Mouse (Mus musculus) adipocyte (in vitro differentiated cells): ENCODE data around the gene Prg4.
A peak's percentile ranks its signal among the peaks of the same experiment; 100 is the strongest.

Experiments
- DNase-seq: peaks from one replicate; pipeline ENCODE4 v3.0.0-alpha.2; 2016; ENCODE audit warnings: low spot score

Gene Prg4

DNA sequence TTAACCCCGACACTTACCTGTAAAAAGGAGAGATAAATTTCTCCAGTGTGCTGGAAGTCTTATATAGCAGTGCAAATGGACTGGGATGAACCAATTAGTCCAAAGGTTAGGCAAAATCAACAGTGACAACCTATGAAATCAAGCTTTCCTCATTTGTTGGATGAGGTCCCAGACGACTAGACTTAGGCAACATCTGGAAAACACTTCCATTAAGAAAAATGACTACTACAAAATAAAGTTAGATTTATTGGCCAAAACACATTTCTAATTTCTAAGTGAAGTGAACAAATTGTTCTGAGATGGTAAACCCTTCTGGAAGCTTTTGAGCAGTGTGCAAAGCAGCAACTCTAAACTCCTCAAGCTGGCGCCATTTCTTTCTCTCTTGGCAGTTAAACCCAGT is at the start of gene Prg4:
Gene Prg4, minus strand, starts transcription at position 34 of the 400 bp plus-strand sequence.
- peak; percentile 97 for DNase-seq

- DNase-seq: no peak
These were observed 47.1 kb upstream of the Prg4 start for GRCm38 (mm10) chr1:150513041-150513440.

DNA sequence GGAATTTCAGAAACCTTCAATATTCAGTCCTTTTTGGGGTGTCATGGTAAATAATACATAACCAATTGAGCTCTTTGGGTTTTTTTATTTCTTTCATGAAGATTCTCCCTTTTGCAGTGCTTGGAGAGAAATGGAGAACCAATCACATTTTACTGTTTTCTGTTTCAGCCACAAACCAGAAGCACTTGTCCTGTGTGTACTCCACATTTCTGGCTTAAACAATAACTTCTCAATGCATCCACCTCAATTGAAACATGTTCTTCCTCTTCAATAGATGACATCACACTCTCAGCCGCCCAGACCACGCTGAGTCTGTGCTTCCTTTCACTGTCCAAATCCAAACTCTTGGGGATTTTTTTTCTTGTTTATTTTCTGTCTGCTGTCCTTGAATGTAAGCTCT is 39.8 kb upstream of the Prg4 start:
- no peak for DNase-seq

- no peak for DNase-seq
These were observed 37.4 kb upstream of the Prg4 start for GRCm38 (mm10) chr1:150503321-150503720.

DNA sequence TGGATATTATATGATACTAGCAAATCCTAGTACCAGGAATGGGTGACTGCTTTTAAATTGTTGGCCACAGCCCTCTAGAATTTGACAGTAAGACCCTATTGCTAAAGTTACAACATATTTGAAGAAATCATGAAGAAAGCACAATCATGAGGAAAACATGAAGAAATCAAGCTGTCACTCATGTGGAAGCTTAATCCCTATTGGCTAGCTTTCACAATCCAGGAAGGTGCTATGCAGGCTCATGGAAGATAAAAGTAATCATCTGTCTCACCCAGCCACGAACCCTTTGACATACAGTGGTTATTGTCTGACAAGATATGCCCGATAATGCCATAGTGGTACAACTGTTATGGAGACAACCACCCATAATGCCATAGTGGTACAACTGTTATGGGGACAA is 32.2 kb upstream of the Prg4 start:
- peak; percentile 12 for DNase-seq

DNA sequence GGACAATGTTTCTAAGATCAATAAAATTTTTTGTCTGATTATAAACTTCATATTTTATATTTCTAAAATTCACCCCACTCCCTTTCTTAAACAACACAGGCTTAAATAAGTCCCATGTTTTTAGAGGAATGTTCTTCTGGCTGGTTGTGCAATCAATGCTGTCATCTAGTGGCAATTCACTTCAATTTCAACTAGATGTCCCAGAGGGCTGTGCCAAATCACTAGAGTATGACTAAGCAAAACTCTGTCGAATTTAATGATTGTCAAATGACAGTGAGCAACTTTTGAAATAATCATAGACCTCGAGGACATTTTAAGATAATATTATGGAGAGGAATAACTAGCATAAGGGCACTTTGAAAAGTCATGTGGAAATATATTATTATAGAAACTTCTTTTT is 31.7 kb upstream of the Prg4 start:
- peak; percentile 89 for DNase-seq

DNA sequence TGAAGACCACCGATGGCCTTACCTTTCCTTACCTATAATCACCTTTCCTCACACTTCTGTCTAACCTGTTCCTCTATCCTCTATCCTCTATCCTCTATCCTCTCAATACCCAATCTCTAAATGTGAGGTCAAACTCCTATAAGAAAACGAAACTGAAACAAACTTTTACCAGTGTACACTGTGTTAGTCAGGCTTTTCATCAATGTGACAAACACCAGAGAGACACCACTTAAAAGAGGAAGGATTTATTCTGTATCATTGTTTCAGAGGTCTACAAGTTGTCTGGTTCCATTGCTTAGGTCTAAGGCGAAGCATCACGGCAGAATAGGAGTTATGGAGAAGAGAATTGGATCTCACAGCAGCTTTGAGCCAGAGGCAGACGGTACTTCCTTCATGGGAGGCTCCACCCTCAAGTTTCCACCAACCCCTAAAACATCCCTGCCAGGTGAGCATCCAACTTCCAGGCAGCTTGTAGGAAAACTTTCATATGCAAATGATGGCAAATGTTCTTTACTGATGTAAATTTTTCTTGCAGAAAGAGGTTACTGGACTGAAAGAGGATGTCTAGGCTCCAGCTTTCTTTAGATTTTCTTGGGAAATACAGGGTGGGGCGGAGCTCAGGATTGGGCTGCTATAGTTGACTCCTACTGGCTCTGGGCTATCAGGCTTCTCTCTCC is 30.8 kb upstream of the Prg4 start:
- DNase-seq: no peak

- no peak for DNase-seq
These were observed 23.2 kb upstream of the Prg4 start for GRCm38 (mm10) chr1:150489148-150489547.

DNA sequence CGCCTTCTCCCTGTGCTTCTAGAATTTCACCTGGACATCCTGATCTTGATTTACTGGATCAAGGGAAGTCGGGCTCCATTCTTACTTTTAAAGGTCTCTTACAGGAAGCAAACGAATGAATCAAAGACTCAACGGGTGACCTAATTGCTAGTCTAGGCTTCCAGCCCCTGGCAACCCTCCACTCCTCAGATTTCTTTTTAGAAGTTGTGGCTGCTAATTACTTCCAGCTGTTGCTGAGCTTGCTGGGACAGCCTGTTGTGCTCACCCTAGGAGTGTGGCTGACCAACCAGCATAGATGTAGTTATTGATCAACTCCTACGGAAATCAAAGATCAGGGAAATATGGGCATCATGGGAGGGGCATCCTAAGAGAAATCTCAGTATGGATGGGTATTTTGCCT is 14.7 kb upstream of the Prg4 start:
- peak; percentile 42 for DNase-seq

DNA sequence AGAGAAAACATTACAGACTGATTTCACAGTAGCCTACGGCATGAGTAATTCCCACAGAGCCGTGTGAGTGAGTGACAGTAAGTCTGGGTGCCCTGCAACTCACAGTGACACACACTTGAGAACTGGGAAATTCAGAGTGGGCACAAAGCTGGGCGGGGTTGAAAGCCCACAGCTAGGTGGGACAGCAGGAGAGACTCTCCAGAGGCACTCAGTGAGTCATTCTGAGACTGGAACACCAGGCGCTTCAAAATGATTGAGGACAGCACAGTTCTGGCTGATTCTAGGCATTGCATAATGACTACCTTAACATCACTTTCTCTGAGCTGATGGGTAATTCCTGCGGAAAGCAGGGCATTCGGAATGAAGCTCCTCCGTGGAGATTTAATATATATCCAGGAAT is 6.6 kb upstream of the Prg4 start:
- DNase-seq: peak; percentile 21

DNA sequence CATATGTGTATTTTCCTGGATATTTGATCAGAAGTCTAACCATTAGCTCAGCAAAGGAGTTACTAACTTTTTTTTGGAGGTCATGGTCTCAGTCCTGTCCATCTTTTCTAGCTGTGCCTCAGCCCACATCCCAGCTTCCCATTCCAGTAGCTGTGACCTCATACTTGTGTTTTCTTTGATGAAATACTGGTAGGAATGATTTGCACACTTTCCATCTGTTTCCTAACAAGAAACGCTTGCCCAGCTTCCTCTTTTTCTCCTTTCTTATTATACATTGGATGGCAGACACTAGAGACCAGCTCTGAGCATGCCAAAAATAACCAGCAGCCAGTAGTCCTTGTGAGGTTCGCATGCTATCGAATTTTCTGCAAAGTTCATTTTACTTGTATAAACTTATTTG is 4.0 kb upstream of the Prg4 start:
- DNase-seq: no peak

GRCm38 (mm10) chr1:150465364-150465763 is 601 bp downstream of the Prg4 start:
- DNase-seq: no peak

- no peak for DNase-seq
These were observed 2.3 kb downstream of the Prg4 start for GRCm38 (mm10) chr1:150463691-150464090.

- no peak for DNase-seq
These were observed 2.9 kb downstream of the Prg4 start for GRCm38 (mm10) chr1:150463068-150463467.

- no peak for DNase-seq
These were observed 5.4 kb downstream of the Prg4 start for GRCm38 (mm10) chr1:150460595-150460994.

- no peak for DNase-seq
These were observed 6.4 kb downstream of the Prg4 start for GRCm38 (mm10) chr1:150459599-150459998.

DNA sequence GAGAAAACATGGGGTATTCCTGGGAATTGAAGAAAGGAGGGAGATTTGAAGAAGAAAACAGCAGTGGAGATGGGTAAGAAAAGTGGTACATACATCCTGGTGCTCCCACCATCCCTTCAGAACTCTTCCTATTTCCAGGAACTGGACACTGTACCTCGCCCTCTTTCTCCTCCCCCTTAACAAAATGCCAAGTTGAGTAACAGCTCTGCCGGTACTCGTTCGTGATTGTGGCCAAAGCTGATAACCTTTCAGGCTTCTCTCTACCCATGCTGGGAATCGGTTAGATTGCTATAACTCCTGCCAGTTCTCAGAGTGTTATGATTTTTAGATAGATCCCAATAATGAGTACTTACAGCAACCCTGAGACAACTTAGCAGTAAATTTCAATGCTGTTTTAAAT is 7.0 kb downstream of the Prg4 start:
- DNase-seq: no peak

DNA sequence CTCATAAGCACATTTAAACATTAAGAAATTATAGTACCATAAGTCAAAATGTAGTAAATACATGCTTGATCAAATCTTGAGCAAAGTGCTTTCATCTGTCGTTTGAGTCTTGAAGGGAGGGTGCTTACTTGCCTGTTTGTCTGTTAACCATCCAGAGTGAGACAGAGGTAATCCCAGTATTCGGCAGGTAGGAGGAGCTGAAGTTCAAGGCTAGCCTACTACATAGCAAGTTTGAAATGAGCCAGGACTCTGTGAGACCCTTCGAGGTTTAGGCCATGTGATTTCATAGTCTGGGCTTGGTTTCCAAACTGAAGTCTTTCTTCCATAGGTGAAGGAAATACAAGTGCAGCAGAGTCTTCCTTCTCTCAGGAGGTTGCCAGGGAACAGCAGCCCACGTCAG is 24.2 kb downstream of the Prg4 start:
- no peak for DNase-seq

GRCm38 (mm10) chr1:150438641-150439040 is 27.3 kb downstream of the Prg4 start:
- no peak for DNase-seq

DNA sequence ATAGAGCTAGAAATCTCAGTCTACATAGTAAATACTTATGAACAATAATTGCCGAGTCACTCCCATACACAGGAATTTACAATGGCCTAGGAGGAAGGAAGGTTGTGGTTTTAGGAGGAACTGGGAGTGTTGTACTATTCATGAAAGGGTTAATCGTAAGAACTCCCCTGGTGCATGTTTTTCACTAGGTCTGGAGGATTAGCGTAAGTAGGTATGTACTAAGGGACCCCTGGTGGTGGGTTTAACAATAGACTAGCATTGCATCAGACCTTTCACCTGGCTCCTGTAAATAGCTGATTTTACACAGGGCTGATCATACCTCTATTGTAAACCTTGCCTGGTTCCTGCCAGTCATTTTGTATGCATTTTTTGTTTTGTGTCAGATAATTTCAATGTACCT is 39.7 kb downstream of the Prg4 start:
- no peak for DNase-seq

DNA sequence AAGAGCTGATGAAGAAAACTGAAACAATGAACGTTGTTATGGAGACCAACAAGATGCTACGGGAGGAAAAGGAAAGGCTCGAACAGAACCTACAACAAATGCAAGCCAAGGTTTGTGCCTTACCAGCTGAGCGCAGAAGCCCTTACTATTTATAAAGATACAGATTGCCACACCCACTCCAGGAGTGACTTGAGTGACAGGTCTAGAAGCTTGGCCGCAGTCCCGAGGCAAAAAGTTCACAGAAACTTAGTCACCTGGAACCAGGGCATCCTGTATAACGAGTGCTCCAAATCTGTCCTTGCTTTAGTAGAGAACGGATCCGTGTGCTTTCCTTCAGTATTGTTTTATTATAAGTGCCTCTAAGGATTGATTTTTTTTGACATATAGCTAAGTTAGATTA is 40.3 kb downstream of the Prg4 start:
- DNase-seq: no peak

DNA sequence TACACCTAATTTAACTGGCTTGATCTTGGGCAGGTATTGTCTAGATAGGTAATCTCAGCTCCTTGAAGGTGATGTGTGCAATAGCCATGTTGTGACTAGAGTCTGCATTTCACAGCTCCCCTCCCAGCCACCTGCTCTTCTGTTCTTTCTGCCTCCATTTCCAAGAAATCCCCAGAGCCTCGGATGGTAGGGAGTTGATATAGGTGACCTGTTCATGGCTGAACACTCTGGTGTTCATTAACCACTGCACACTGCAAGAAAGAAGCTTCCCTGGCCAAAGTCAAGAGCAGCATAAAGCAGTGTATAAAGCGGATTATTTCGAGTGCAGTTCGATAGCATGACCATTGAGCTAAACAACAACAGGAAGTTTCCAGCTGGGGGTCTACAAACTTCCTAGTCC is 47.5 kb downstream of the Prg4 start:
- DNase-seq: no peak

- peak; percentile 17 for DNase-seq
These were observed 50.0 kb downstream of the Prg4 start for GRCm38 (mm10) chr1:150416006-150416405.

- DNase-seq: peak; percentile 61
These were observed 56.0 kb downstream of the Prg4 start for GRCm38 (mm10) chr1:150409996-150410395.

DNA sequence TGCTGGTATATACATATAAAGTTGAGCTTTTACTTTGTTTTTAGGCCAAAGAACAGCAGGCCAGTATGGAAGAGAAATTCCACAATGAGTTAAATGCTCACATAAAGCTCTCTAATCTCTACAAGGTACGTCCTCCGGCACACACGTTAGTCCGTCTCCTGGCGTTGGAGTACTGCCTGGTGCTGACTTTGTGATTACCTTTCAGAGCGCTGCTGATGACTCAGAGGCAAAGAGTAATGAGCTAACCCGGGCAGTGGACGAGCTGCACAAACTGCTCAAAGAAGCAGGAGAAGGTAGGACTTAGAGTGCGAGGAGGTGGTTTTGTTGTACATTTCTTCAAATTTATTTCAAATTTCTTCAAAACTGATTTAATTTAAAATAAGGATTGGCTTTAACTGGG is 58.7 kb downstream of the Prg4 start:
- DNase-seq: no peak
